Mouse (Mus musculus): ENCODE measurements around the gene Pik3ca.

Gene Pik3ca

DNA sequence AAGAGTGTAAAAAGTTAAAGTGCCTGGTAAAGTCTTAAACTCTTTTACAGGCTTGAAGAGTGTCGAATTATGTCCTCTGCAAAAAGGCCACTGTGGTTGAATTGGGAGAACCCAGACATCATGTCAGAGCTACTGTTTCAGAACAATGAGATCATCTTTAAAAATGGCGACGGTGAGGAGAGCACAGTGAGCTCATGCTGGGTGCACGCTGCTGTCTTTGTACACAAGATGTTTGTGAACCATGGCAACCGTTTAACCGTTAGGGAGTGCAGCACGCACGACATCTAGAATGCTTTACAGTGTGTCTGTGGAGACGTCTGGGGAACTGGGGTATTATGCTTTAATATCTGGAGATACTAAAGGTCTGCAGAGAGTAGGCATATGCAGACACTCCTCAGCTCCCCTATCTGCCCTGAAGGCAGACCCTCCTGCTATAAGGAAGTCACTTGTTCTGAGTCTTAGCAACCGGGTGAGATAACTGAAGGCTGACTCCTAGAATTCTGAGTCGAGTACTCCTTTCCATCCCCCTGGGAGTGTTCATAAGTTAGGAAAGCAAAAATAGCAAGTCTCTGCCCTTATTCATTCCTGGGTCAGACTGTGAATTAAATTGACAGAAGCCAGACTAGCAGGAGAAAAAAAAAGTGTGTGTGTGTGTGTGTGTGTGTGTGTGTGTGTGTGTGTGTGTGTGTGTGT, 57.0 kb downstream of the Pik3ca start:
- no peak for DNase-seq (ENCODE audit: low spot score)

DNA sequence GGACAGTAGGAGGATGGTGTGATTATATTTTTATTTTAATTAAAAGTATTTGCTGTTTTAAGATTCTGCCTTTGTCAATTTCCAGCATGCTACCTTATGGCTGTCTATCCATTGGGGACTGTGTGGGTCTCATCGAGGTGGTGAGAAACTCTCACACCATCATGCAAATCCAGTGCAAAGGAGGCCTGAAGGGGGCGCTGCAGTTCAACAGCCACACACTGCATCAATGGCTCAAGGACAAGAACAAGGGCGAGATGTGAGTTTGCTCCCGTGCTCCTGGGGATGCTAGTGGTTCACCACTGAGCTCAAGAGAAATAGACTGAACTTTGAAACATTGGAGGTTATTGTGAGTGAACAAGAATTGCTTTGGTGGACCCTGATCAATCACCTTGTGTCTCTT, 62.3 kb downstream of the Pik3ca start:
- peak; percentile 39 for DNase-seq (ENCODE audit: low spot score)

DNA sequence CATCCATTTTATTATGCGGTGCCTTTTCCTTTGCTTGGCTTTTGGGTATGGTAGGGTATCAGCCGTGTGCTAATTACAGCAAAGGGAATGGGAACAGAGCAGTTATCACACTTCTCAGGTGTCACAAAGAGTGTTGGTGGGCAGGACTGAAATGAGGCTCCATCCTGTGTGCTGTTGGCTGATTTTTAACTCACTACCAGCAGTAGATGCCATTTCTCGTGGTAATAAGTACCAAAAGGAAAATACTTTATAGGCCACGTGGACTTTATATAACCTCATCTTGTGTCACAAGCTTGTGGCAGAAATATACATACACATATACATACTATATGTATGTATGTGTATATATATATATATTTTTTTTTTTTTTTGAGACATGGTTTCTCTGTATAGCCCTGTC, 69.8 kb downstream of the Pik3ca start:
- DNase-seq (ENCODE audit: low spot score), result no peak

DNA sequence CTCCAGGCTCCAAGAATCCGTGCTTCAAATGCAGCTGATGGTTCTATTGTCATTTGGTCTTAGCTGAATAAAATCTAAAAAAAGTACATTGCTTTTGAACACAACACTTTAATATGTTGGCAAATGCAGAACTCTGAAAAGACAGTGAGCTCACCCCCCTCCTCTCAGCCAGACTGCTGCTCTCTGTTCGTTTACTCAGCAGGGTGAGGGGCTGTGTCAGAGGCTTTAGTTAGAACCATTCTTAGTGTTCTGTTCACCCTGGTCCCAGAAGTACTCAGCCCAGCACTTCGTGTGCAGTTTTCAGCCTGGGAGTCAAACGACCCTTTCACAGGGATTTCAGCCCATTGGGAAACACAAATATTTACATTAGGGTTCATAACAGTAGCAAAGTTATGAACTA, 70.9 kb downstream of the Pik3ca start:
- DNase-seq (ENCODE audit: low spot score), result no peak

- no peak for DNase-seq (ENCODE audit: low spot score)
Measured at GRCm38 (mm10) chr3:32470449-32470848, 73.0 kb downstream of the Pik3ca start.

GRCm38 (mm10) chr3:32471098-32471497, 73.6 kb downstream of the Pik3ca start:
- no peak for DNase-seq (ENCODE audit: low spot score)

DNA sequence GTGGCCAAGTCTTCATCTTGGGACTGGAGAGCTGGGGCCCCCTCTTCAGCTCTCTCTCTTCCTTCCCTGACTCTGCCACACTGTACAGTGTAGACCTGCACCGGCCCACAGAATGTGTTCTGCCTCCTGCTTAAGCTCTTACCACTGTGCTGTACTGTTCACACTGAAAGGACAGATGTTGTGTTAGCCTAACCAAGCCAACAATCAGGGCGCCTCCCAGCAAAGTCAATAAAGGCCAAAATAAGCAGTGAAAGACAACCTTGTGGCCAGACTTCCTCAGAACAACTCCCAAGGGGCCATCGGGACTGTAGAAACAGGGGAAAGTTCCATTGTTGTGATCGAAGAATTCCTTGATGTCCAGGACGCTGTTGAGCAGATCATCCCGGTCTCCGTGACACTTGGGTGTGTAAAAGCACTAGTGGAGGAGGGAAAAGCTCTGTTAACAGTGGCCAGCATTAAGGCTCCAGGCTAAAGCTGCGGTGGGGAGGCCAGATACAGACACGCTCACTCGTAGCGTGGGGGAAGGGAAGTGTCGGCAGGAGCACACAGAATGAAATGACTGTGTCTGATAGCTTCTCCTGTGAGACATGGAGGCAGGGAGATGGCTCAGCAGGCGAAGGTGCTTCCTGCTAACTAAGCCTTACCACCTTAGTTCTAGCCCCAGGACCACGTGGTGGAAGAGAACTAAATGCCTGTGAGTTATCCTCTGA, 74.9 kb downstream of the Pik3ca start:
- no peak for DNase-seq (ENCODE audit: low spot score)

DNA sequence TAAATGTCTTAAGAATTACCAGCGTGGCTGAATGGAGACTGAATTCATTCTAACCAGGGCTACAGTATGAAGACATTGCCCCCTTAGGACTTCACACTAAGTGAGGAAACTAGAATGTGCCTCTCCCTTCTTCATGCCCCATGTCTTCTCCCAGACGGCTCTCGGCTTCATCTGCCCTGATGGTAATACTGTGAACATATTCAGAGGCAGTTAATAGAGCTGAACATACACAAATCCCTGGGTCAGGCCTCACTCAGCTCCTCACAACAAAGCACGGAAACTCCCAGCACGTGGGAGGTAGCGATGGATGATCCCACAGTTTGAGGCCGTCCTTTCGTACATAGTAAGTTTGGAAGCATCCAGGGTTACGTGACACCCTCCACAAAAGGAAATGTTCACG, 75.7 kb downstream of the Pik3ca start:
- DNase-seq (ENCODE audit: low spot score), result no peak

DNA sequence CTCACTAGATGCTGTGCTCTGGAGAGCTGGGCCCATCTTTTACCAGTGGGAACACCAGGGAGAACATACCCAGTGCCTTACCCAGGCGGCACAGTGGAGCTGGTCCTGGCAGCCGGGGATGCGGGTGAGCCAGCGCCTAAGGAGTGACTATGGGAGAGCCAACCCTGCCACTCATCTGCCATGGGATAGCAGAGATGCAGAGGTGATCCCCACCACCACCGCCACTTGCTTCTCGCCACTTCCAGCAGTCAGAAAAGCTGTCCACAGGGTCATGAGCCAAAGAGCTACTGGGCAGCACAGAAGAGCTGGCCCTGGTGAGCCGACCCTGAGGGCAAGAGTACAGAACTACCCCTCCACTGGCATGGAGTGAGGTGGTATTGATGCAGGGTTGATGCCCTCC, 82.5 kb downstream of the Pik3ca start:
- no peak for DNase-seq (ENCODE audit: low spot score)

GRCm38 (mm10) chr3:32483035-32483434, 85.6 kb downstream of the Pik3ca start:
- no peak for DNase-seq (ENCODE audit: low spot score)

GRCm38 (mm10) chr3:32486543-32486942, 89.1 kb downstream of the Pik3ca start:
- no peak for DNase-seq (ENCODE audit: low spot score)

GRCm38 (mm10) chr3:32488172-32488571, 90.7 kb downstream of the Pik3ca start:
- no peak for DNase-seq (ENCODE audit: low spot score)

DNA sequence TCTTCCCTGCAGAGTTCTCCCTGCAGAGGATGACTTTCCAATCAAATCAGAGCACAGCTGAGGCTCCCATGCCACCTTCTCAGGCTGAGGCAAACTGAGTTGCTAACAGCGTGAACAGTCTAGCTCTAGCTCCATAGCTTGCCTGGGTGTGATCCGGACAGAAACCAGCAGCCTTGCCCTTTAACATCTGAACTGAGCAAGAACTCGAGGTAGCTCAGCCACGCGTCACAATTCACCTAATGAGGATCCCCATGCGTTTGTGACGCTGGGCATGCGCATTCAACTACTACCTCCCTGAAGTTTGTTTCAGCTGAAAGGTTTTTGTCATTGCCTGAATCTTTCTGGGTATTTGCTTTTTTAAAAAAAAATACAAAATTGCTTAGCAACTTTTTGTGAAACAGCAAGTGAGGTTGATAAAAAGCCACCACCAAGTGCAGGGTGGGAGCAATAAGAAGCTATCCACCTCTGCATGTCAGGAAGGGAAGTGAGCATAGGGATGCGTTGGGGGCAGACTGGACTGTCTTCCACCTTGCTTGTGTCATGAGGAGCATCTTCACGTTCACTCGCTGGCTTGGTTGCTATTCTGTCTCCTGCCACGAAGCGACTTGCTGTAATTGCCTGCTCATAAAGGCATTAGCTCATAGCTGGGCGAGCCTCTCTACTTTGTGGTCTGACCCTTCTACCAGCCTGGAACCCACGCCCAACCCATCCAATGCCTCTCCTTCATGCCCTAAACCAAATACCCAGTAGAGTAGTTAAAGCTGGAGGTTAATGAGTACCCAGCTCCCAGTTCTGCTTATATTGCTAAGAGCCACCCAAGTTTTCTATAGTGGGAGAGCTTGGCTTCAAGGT, 92.8 kb downstream of the Pik3ca start:
- no peak for DNase-seq (ENCODE audit: low spot score)

GRCm38 (mm10) chr3:32490928-32491315, 93.5 kb downstream of the Pik3ca start:
- no peak for DNase-seq (ENCODE audit: low spot score)

- DNase-seq (ENCODE audit: low spot score), result no peak
Measured at GRCm38 (mm10) chr3:32492097-32493090, 94.9 kb downstream of the Pik3ca start, which contains the start of gene Kcnmb3. TSS of gene Kcnmb3 (minus strand) at chr3:32492231.

DNA sequence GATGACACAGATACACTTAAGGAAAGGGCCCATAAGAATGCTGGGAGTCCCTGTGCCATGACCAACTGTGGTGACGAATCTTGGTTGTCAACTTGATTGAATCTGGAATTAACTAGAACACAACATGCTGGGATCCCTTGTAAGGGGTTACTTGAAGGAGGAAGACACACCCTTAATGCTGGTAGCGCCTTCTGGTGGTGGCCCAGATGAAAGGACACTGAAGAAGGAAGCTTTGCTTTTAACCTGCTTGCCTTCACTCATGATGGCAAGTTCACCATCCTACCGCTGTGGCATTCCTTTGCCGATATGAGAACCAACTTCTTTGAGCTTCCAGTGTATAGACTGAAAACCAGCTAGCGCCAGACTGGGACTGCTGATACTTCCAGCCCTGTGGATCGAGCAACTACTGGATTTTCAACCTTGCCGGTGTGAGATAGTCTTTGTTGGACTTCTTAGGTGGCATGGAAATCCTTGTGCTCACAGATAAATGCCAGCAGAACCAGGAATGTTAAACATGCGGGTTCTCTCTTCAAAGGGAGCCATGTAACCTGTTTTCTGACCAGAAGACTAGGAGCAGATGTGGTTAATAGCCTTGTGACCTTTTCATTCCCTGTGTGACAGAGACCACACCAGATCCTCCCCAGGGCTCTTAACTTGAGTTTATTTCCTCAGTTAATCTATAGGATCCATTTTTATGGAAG, 97.1 kb downstream of the Pik3ca start:
- DNase-seq (ENCODE audit: low spot score), result no peak

DNA sequence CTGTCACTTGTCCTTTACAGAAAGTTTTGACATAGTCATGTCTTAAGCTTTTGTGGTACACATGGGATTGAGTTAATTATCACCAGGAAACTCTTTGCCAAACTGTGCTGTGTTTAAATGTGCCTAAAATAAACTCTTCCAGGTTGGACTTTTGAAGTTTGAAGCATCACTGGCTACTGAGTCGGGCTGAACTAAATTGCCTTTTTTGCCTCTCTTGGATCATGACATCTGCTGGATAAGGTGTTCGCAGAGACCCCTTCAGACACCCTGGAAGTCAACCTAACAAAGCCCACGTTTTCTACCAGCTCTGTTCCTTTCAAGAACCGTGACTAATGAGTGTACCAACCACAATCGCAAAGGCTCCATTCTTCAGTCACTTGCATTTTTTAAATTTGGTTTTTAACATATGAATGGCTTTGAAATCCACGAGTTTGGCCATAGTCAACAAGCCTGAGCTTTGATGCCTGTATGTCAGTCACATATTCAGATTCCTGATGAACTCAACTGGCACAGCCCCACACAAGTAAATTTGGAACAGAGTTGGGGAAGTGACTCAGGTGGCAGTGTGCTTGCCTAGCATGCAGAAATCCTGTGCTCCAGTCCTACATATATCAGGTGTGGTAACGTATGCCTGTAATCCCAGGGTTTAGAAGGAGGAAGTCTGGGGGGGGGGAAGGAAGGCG, 97.8 kb downstream of the Pik3ca start:
- no peak for DNase-seq (ENCODE audit: low spot score)

GRCm38 (mm10) chr3:32495856-32496710, 98.6 kb downstream of the Pik3ca start:
- DNase-seq (ENCODE audit: low spot score), result no peak

DNA sequence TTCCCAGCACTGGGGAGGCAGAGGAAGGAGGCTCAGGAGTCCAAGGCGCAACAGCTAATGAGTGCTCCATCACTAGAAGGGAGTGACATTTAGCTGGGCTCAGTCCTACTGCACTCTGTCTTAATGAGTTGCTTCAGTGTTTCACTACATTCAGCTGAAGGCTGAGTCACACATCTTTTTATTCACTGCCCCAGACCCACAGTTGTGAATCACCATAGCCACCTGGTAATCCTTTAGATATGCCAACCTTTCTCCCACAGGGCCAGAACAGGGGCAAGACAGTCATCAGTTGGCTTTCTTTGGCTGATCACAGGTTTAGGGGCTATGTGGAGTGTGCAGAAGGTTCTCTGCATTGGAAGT, 99.2 kb downstream of the Pik3ca start:
- no peak for DNase-seq (ENCODE audit: low spot score)

DNA sequence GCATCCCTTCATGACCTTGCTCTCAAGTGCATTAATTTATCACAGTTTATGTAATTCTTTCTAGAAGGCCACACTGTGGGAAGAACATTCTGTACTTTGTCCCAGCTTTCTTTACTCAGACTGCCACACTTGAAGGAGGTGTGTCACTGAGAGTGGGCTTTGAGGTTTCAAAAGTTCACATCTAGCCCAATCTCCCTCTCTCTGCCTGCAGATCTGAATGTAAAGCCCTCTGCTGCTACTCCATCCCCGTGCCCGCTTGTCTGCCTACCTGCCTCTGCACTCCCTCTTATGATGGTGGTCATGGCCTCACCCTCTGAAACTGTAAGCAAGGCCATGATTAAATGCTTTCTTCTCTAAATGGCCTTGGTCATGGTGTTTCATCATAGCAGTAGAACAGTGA, 102.9 kb downstream of the Pik3ca start:
- DNase-seq (ENCODE audit: low spot score), result no peak

All from T-cell, adult 2 months (primary cell).